Mouse (Mus musculus): ENCODE results near the gene Gm8914. TPM values are rescaled to one million over a fixed set of nuclear protein-coding genes. Genes with fewer than 3 reads are reported as not detected.
"Not testable (repeated sequence)": the region's sequence is repeated elsewhere in the genome, so short reads cannot be mapped to it uniquely, and the experiment has no call there.

The Gm8914 gene
- not detected in 2 replicates for total RNA-seq (2014; fragmentation: Nextera tagmentation)
- total RNA-seq (2017): not detected in 2 replicates

DNA sequence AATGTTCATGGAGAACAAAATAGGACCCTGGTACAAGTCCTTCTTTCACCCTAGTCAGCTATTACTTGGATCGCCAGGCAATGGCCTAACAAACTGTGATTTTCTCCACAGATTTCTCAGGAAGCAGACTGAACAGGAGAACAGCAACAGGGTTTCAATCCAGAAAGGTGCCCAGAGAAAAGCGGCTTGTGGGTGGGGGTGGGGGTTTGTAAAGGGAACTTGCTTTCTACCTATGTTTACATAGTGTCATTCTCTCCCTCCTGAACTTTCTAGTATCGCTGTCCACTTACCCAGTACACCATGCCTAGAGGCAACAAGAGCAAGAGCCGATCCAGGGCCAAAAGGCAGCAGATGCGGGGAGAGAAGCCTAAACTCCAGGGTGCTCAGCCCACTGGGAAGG, at the start of gene Gm8914:
Gm8914 (plus strand) TSS at position 301 of the 400 bp plus-strand sequence.
- ATAC-seq (replicated peaks; ENCODE audit: low FRiP score, low TSS enrichment, poor library complexity, severe bottlenecking): not testable (repeated sequence)

Other genes starting within 250 kb of the Gm8914 start
- gene Mageb2, start 148.4 kb upstream of the Gm8914 start, total RNA-seq (2014; fragmentation: Nextera tagmentation): not detected in 2 replicates
- gene Mageb2, start 148.4 kb upstream of the Gm8914 start, total RNA-seq (2017): not detected in 2 replicates
- gene Gm5072, start 87.6 kb upstream of the Gm8914 start, total RNA-seq (2014; fragmentation: Nextera tagmentation): not detected in 2 replicates
- not detected in 2 replicates for gene Gm5072, start 87.6 kb upstream of the Gm8914 start, total RNA-seq (2017)
- not detected in 2 replicates for gene 1700084M14Rik, start 95.8 kb downstream of the Gm8914 start, total RNA-seq (2014; fragmentation: Nextera tagmentation)
- gene 1700084M14Rik, start 95.8 kb downstream of the Gm8914 start, total RNA-seq (2017): not detected in 2 replicates
- gene Gm14781, start 152.1 kb downstream of the Gm8914 start, total RNA-seq (2014; fragmentation: Nextera tagmentation): not detected in 2 replicates
- not detected in 2 replicates for gene Gm14781, start 152.1 kb downstream of the Gm8914 start, total RNA-seq (2017)

All from megakaryocyte-erythroid progenitor cell, adult 5-6 weeks (primary cell).